Mouse (Mus musculus) embryo, embryonic 9.5 days (tissue): ENCODE data around the gene Tbxas1.

Experiments used
- DNase-seq: peaks from one replicate; pipeline ENCODE4 v3.0.0-alpha.2; 2017; ENCODE audit errors: extremely low spot score

Tbxas1 gene

DNA sequence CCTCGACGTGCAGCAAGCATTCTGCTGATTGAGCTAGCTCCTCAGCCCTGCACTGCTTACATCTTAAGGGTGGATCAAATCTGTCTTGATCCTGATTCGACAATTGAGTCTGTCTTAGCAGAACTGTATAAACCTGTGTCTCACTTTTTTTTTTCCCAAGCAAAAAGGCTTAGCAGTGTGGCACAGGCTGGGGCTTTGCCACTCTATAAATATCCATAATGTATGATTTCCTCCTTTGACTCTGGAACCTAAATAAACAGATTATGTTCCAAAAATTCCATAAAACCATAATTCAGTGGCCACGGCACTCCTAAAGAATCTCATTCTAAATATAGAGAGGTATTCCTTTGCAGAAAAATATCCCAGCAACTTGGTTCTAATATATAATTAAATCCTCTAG lies 122.6 kb downstream of the Tbxas1 start:
- DNase-seq, result no peak

DNA sequence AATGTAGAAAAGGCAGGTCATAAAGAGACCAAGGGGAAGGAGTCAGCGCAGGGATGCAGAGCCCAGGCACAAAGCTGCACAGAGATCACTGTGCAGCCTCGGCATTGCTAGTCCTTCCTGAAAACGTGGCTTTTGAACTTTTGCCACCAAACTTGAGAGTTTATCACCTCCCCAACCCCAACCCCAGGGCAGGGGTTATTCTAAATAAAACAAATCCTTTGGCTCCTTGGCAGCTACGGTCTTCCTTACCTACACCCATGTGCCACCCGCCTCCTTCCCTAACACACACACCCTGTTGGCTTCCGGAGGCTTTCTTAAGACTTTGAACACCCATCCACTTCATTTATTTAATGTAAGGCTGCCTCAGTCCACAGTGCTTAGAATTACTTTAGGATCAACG lies 127.9 kb downstream of the Tbxas1 start:
- DNase-seq, result no peak

- DNase-seq, result no peak
Observed at GRCm38 (mm10) chr6:39004003-39004473, 128.8 kb downstream of the Tbxas1 start.

DNA sequence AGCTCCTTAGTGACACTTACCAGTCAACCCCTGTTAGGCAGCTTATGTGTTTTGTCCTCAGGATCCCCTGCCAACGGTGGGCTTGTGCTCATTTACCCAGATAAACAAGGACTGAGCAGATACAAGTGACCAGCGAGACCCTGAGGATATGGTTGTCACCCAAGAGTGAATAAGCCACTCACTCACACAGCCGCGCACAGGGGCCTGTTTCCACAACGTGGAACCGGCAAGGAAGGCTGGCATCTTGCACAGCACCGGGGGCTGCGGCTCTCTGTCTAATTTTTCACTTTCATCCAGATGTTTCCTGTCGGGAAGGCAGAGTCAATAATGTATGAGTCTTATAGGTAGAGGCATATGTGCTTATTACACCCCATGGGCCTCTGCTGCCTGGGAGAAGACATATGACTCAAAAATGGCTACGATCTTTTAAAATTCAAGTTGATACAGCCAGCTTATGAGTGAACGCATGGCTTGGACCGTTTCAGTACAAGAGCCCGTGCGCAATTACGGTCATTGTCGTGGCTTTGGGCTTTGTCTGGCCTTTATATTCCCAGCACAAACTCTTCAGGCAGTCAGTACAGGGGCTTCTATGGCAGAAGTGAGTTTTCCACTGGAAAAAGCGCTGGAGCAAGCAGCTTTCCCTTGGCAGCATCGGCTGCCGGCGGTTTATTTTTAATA lies 130.2 kb downstream of the Tbxas1 start:
- DNase-seq, result no peak

- DNase-seq, result no peak
Observed at GRCm38 (mm10) chr6:39005945-39006572, 130.9 kb downstream of the Tbxas1 start.

DNA sequence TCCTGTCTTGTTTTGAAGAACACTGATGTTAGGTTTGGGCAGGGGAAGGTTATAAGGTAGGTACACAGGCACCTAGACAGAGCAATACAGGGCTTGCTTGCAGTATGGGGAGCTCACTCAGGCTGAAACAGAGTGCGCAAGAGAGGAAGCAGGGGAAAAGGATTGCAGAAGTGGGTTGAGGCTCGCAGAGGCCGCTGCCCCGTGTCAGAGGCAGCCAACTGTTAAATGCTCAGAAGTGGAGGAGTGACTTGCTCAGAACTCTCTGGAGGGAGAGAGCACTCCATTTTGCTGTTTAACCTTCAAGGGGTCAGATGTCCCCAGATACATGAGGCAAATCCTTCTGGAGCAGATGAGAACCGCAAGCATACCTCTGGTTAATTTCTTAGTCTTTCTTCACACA lies 132.0 kb downstream of the Tbxas1 start:
- DNase-seq, result no peak

DNA sequence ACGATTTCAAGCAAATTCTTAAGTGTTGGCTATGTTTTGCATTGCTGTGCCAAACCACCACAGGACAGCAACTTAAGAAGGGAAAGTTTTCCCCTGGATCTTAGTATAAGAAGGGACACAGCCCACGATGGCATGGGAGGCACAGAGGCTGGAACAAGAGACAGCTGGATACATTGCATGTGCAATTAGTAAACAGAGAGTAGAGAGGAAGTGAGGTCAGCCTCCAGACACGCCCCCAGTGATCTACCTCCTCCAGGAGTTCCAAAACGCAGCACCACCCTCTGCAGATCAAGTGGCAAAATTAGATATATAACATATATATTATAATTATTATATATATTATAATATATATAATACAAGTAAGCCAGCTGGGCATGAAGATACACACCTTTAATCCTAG lies 132.9 kb downstream of the Tbxas1 start:
- DNase-seq, result no peak

- DNase-seq, result no peak
Observed at GRCm38 (mm10) chr6:39013034-39013832, 138.0 kb downstream of the Tbxas1 start.

- no peak for DNase-seq
Observed at GRCm38 (mm10) chr6:39017942-39018341, 142.7 kb downstream of the Tbxas1 start.

- DNase-seq, result no peak
Observed at GRCm38 (mm10) chr6:39018805-39019204, 143.6 kb downstream of the Tbxas1 start.

- no peak for DNase-seq
Observed at GRCm38 (mm10) chr6:39019219-39019618, 144.0 kb downstream of the Tbxas1 start.

DNA sequence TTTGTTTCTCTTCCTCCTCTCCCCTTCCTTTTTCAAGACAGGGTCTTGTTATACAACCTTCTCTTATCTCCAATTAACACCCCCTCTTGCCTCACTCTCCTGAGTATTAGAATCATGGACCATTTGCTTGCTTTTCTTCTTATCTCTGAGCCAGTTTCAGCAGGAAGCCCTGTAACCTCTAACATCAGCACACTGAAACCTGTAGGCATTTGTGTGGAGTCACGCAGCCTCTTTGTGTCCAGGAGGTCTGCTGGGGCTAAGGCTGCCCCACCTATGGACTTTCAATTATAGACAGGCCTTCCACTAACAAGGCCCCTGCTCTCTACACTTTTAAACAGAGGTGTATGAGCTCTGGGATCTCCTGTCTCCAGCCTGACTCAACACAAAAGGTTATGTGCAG lies 146.7 kb downstream of the Tbxas1 start:
- DNase-seq, result no peak

GRCm38 (mm10) chr6:39022461-39023181 lies 147.4 kb downstream of the Tbxas1 start:
- DNase-seq, result no peak

DNA sequence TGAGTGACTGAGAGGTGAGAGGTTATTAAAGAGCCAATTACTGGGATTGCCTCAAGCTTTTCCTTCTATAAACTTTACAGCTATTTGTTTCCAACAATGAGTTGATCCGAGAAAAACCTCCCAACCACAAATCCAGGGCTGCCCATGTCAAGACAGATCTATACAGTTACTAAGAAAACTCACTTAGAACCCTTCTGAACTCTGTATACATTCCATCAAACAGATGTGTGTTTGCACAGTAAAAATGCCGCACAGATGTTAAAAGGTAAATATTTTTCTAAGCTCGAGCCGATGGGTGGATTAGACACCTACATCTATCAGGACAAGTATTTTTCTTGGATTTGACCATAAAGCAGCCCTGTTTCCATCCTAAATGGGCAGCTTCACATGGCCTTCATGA lies 149.4 kb downstream of the Tbxas1 start:
- DNase-seq, result no peak

DNA sequence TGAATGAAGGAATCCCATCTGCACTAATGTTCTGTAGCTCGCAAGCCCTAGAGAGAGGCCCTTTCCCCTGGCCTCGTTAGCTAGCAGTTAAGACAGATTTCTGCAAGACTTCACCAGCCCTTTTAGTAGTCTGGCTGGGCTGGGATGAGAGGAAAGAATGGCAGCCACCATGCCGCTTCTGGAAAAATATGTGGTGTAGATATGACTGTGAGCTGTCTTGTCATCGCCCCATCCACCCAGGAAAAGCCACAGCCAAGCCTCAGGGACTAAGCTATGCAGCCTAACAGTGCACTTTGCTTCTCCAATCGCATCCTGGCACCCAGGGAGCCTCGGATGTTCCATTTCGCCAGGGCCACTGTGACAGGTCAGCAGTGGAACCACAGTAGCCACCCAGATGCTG lies 149.8 kb downstream of the Tbxas1 start:
- DNase-seq, result no peak

- DNase-seq, result no peak
Observed at GRCm38 (mm10) chr6:39030714-39031113, 155.5 kb downstream of the Tbxas1 start.

DNA sequence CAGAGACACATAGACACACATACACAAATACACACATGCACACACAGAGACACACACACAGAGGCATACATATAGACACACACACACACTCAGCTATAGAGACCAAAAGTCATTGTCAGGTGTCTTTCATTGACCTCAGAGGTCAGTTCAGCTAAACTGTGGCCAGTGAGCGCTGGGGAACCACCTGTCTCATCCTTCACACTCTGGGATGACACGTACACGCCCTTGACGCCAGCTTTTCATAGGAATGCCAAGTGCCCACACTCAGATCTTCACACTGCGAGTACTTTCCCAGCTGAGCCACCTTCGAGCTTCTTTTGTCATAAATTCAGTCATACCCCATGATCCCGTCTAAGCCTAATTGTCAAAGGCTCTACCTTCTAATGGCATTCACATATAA lies 158.5 kb downstream of the Tbxas1 start:
- no peak for DNase-seq

- DNase-seq, result no peak
Observed at GRCm38 (mm10) chr6:39035039-39035438, 159.8 kb downstream of the Tbxas1 start.

GRCm38 (mm10) chr6:39036204-39036603 lies 161.0 kb downstream of the Tbxas1 start:
- no peak for DNase-seq

DNA sequence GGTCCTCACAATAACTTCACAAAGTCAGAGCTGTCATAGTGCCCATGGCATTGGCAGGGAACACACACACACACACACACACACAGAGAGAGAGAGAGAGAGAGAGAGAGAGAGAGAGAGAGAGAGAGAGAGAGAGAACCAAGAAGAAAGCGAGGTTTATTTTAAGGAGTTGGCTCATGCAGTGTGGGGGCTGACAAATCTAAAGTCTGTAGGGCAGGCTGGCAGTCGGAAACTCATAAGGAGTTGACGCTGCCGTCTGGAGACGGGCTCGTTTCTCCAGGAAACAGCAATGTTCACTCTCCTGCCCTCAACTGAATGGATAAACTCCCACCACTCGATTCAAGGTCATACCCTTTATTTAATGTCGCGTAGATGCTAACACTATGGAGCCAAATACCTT lies 165.2 kb downstream of the Tbxas1 start:
- no peak for DNase-seq

- no peak for DNase-seq
Observed at GRCm38 (mm10) chr6:39049141-39049540, 173.9 kb downstream of the Tbxas1 start.

GRCm38 (mm10) chr6:39050836-39051235 lies 175.6 kb downstream of the Tbxas1 start:
- DNase-seq, result no peak
